Mouse (Mus musculus): Measurements from ENCODE around the gene Ncl. TPM values are rescaled to one million over a fixed set of nuclear protein-coding genes. Genes with fewer than 3 reads are reported as not detected.
A peak's percentile ranks its signal among the peaks of the same experiment; 100 is the strongest.
"Not testable (repeated sequence)": the region's sequence is repeated elsewhere in the genome, so short reads cannot be mapped to it uniquely, and the experiment has no call there.

The Ncl gene
- total RNA-seq, 2 experiments from 2014 or later = 169 to 176 TPM

DNA sequence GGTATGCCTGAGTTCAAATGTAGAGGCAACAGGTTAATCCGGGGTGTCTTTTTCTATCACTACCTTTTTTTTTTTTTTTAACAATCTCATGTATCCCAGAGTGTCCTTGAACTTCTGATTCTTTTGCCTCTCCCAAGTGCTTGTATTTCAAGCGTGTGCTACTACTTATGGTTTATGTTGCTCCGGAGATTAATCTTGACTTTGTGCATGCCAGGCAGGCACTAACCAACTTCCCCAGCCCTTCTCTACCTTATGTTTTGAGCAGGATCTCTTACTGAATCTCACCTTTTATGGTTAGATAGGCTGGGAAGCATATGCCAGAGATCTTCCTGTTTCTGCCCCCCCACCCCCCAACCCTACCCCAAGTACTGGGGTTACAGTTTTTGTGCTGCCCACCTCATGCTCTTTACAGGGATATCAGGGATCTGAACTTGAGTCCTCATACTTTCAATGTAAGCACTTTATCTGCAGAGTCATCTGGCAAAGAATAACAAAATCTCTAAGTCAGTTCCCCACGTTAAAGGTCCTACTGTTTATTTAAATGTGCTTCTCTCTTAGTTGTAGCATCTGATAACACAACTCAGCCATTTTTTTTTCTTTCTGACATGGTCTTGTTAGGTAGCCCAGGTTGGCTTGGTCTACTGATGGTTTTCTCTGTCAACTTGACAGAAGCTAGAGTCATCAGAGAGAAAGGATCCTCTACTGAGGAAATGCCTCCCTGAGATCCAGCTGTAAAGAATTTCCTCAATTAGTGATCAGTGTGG, 2.8 kb upstream of the Ncl start:
- no peak for ATAC-seq (replicated peaks; ENCODE audit: low FRiP score, poor library complexity, severe bottlenecking)

DNA sequence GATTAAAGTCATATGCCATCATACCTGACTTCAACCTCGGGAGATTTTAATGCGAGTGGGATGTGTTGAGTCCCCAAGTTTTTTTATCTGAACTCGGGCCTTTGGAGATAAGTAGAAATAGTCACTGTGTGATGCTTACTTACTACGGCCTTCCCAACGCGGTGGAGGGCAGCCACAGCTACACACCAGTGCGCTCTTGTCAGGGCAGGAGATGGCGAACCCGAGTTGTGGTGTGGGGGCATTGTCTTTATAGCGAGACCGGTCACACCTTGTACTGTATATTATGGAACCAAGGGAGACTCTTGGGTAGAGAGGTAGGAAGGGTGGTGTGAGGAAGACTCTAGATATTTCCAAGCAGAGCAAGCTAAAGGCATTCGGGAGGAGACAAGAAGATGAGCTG, 1.2 kb upstream of the Ncl start:
- ATAC-seq (replicated peaks; ENCODE audit: low FRiP score, poor library complexity, severe bottlenecking) = no peak

DNA sequence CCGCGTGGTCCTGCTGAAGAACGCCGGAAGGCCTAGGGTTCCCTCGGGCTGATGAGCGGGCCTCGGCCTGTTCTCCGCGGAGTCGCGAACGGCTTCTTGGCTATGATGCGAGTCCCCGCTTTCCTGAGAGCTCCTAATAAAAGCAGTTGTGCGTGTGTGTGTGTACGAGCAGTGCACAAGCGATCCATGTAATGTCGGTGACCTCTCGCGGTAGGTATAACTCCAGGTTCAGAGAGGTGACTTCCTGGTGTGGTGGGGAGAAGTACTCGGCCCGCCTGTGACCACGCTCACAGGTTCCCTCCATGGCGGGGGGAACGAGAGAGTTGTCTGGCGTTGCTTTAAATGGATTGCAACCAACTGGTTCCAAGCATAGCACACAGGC, 589 bp upstream of the Ncl start:
- peak; percentile 40 for ATAC-seq (replicated peaks; ENCODE audit: low FRiP score, poor library complexity, severe bottlenecking)

DNA sequence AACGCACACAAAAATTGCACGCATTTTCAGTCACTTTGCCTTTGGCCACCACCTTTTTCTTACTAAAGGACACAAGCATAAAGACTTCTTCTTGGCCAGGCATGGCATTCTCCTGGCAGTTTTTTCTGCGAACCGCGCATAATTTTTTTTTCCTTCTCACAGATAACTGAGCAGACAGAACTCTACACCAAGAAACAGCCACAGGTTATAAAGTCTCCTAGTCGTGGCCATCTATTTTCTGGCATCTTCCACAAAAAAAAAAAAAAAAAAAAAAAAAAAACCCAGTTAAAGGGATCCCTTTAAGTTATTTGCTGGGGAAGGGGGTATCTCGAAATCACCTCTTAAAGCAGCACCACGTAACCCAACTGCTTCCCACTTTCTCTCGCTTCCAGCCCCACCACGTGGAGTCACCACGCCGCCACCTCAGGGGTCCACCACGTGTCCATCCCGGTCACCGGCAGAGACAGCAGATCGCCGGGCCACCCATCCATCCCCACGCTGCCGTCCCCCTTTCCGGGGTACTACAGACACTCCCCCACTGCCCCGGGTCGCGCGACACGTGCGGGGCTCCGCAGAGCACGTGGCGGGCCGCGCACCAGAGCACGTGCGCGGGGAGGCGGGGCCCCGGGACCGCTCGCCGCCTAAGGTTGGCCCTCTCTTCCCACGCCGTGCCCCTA, 833 bp downstream of the Ncl start:
- peak; percentile 21 for ATAC-seq (replicated peaks; ENCODE audit: low FRiP score, poor library complexity, severe bottlenecking)

DNA sequence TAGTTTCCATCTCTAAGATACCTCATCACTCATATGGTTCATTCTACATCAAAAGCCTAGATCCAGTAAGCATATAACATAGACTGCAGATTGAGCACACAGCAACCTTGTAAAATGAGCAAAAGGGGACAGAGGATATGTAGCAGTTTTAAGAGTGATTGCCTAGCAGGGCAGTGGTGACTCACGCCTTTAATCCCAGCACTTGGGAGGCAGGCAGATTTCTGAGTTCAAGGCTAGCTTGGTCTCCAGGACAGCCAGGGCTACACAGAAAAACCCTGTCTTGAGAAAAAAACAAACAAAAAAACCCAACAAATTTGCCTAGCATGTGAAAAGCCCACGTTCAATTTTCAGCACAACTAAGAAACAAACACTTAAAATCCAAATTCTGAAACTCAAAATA, 5.0 kb downstream of the Ncl start:
- no peak for ATAC-seq (replicated peaks; ENCODE audit: low FRiP score, poor library complexity, severe bottlenecking)

DNA sequence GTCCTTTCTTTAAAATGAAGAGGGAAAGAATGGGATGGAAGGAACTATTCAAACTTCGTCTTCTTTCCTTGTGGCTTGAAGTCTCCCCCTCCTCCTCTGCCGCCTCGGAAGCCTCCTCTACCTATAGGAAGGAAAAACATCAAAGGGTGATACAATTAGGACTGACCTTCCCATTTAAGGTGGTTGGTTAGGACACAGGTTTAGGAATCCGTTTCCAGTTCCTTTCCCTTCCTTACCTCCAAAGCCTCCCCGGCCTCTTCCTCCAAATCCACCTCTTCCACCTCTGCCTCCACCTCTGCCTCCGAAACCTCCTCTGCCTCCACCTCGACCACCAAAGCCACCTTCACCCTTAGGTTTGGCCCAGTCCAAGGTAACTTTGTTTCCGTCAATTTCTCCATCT, 8.6 kb downstream of the Ncl start:
- no peak for ATAC-seq (replicated peaks; ENCODE audit: low FRiP score, poor library complexity, severe bottlenecking)

DNA sequence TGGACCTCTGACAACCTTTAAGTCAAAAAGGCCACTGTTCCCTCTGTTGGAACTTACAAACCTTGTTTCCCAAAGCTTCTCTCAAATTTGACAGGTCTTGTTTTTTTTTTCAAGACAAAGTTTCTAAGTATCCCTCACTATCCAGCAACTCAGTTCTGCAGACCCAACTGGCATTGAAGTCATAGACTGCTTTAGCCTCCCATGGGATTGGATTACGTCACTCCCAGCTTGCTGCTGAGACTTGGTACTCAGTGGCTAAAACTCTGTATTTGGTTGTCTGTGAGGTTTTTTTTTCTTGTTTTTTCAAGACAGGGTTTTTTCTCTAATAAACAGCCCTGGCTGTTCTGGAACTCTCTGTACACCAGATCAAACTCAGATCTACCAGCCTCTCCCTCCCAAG, 9.5 kb downstream of the Ncl start:
- ATAC-seq (replicated peaks; ENCODE audit: low FRiP score, poor library complexity, severe bottlenecking) = no peak

DNA sequence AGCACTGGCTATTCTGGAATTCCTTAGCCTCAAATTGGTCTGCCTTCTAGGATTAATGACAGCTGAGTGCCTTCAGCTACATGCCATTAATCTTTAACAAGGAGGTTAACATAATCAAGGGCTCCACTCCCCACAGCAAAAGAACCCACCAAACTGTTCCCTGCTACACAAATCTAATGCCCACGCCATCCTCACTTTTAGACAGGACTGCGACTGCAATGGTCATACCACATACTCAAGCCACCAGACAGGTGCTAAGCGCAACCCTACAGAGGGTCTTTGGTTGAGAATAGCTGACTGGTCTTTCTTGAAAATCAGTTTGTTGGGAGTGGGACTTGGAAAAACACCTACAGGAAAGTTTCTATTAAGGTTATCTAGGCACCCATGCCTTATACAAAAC, 10.0 kb downstream of the Ncl start:
- ATAC-seq (replicated peaks; ENCODE audit: low FRiP score, poor library complexity, severe bottlenecking) = no peak

DNA sequence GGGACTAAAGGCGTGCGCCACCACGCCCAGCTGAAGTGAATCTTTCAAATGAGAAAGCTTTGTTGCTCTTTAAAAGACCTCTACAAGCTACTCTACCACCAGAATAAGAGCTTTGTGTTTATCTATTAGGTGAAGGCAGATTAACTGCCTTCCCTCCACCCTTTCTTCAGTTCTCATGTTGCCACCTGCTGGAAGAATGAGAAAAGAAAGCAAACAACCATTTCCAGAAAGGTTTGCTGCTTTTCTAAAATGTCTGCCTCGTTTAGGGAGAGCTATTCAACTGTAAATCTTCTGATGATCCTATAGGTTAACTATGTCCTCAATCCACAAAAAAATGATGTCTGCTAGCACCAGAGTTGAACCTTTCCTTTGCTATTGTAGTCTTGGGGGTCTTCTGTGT, 10.4 kb downstream of the Ncl start:
- ATAC-seq (replicated peaks; ENCODE audit: low FRiP score, poor library complexity, severe bottlenecking) = no peak

DNA sequence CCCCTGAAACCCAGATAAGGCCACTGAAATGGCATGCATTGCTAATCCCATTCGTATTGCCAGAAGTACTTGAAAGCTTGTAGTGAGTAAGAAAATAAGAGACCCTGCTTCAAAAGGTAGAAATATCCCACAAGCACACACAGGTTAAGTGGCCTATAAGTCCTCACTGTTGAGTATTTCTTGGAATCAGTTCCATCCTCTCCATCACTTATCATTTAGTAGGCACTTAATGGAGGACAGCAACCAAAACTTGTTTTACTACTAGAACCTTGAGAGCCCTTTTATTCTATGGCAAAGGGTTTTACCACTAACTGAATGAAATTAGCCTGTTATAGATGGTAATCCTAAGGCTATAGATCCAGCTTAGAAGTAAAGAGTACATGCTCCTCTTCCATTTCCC, 11.1 kb downstream of the Ncl start:
- no peak for ATAC-seq (replicated peaks; ENCODE audit: low FRiP score, poor library complexity, severe bottlenecking)

DNA sequence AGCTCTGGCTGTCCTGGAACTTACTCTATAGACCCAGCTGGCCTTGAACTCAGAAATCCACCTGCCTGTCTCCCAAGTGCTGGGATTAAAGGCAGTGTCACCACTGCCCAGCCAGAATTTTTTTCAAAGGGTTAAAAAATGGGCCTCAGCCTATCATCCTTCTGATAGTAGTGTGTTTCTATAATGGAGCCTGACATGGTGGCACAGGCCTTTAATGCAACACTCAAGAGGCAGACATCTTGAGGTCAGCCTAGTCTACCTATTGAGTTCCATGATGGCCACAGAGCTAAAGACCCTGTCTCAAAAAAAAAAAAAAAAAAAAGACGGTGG, 11.5 kb downstream of the Ncl start:
- no peak for ATAC-seq (replicated peaks; ENCODE audit: low FRiP score, poor library complexity, severe bottlenecking)

DNA sequence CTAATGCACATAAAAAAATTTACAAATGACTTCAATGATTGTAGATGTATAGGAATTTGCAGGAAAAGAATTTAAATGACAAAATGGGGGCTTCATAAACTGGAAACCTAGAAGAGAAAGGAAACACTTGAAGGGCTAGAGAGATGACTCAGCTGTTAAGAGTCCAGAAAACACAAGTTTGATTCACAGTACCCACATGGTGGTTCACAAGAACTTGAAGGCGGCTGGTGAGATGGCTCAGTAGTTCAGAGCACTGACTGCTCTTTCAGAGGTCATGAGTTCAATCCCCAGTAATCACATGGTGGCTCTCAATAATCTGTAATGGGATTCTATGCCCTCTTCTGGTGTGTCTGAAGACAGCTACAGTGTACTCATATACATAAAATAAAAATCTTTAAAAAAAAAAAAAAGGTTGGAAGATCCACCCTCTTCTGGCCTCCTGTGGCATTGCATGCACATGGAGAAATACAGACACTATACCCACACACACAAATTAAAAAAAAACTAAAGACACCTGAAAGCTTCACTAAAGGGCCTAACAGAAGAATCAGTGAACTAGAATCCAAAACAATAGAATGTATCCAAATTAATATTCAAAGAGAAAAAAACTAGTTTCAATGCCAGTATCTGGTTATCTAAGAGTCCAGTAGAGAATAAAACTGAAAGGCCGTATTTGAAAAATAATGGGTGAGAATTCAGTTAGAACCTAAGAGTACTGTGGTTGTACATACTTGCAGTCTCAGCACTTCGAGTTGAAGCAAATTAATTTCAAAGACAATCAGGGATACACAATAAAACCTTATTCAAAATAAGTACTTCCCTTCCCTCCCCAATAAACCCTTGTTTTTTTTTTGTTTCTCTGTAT, 12.1 kb downstream of the Ncl start:
- no peak for ATAC-seq (replicated peaks; ENCODE audit: low FRiP score, poor library complexity, severe bottlenecking)

DNA sequence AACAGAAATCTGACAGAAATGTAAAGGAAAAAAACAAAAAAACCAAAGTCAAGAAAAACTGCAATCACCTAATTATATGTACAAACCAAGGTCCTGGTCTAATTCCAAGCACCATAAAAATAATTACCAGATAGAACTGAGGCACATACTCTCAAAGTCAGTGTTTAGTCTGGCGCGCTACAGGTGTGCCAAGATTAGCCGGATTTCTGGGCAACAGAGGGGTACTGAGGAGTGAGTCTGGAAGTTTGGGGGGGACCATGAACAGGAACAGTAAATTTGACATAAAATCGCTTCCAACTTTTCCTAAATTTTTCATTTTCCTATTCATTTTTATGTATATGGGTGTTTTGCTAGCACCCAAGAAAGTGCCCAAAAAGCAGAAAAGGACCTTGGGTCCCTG, 13.2 kb downstream of the Ncl start:
- no peak for ATAC-seq (replicated peaks; ENCODE audit: low FRiP score, poor library complexity, severe bottlenecking)

DNA sequence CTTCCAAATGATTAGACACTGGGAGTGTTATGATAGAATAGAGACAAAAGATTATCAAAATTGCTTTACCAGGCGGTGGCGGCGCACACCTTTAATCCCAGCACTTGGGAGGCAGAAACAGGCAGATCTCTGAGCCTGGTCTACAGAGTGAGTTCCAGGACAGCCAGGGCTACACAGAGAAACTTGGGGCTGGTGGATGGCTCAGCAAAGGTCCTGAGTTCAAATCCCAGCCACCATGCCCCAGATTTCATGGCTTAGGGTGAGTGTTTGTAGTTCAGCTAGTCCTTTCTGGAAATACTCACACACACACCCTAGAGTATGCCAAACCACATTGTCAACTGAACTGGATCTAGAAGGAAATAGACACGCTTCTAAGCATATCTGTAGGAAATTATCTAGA, 14.1 kb downstream of the Ncl start:
- ATAC-seq (replicated peaks; ENCODE audit: low FRiP score, poor library complexity, severe bottlenecking) = no peak

DNA sequence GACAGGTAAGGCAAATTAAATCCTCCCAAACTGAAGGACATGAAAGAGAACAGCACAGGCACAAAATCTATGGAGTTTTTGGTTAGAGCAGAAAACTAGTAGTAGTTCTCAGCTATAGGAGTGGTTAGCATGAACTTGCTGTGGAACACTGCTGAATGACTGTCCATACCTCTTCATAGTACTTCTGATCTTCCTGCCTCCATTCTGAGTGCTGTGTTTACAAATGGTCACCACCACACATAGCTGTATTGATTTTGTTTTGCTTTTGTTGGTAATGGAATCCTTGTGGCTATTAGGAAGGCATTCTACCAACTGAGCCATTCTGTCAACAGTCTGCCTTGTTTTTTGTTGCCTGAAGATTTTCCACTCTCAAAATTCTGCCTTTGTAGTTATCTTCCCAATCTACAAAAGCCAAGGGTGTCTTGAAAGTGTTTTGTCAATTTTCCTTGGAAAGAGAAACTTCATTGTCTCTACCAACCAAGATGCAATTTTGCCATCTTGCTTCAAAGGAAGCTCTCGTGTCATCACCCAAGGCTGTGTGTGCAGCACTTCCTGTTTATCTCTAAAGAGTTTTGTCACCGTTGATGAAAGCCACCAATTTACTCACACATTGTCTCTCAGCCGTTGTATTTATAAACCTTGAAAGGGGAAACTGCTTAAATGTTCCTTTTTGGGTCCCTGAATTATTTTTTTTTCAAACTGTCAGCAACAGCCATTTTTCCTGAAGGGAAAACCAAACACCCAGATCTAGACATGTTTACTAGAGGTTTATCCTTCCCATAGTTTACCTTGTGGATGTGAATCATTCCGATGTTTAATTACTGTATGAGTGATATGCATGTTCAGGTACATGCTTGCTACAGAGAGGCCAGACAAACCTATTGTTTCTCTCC, 15.0 kb downstream of the Ncl start:
- no peak for ATAC-seq (replicated peaks; ENCODE audit: low FRiP score, poor library complexity, severe bottlenecking)

DNA sequence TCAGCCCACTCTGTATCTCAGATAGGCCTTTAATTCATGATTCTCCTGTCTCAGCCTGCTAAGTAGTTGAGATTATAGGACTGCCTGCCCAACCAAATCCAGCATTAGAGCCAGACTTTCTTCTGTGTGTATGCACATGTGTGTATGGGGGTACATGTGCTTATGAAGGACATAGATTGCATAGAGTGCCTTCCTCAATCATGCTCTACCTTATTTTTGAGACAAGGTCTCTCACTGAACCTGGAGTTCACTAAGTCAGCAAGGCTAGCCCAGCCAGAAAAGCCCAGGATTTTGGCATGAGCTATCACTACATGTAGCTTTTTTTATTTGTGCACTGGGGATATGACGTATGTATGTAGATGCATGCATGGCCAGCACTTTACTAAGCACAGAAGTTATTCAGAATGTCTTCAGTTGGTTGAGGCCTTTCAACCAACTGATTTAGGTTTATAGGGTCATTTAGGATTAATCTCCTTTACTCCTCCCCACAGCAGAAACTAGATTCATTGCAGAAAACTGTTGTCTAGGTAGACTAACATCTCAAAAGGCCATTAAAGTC, 16.0 kb downstream of the Ncl start:
- no peak for ATAC-seq (replicated peaks; ENCODE audit: low FRiP score, poor library complexity, severe bottlenecking)

DNA sequence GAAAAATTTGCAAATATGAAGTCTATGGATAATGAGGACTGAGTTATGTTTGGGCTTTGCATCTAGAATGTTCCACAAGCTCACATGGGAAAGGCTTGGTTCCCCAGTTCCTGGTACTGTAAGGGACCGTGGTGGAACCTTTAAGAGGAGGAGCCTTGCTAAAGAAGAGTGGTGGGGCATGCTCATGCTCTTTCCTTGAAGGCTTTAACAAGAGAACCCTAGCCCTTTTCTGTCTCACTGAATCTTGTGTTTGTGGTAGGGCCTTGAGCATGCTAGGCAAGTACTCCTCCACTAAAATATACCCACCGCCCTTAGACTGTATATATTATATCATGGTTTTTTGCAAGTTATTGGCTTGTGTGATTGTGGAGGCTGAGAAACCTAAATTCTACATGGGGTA, 16.8 kb downstream of the Ncl start:
- no peak for ATAC-seq (replicated peaks; ENCODE audit: low FRiP score, poor library complexity, severe bottlenecking)

DNA sequence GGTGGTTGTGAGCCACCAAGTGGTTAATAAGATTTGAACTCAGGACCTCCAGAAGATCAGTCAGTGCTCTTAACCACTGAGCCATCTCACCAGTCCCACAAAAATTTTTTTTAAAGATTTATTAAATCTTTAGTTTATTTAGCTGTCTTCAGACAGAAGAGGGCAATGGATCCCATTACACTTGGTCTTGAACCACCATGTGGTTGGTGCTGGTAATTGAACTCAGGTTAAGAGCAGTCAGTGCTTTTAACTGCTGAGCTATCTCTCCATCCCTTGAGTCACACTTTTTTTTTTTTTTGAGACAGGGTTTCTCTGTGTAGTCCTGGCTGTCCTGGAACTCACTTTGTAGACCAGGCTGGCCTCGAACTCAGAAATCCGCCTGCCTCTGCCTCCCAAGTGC, 18.1 kb downstream of the Ncl start:
- not testable (repeated sequence) for ATAC-seq (replicated peaks; ENCODE audit: low FRiP score, poor library complexity, severe bottlenecking)

DNA sequence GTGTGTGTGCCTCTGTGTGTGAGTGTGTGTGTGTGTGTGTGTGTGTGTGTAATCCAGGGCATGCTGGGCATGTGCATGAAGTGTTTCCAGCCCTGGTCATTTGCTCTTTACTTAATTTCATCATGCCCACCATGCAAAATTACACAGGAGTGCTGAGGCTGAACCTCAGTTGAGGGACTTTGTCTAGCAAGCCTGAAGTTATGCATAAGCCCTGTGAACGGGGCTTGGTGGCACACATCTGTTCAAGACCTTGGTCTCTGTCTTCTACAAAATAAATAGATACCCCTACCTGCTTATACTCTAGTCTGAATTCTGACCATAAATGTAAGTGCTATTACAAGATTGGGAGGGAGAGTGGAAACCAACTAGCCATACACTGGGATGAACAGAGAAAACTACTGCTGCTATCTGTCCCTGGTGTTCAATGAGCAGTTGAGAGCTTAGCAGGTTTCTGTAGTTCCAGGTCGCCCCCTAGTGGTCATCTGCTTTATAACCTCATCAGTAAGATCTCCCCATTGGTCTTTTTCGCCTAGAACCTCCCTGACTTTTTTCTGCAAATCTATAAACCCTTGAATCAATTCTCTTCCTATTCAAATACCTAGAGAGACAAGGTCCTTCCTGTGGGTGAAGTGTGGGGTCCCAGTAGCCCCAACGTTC, 19.9 kb downstream of the Ncl start:
- peak; percentile 84 for ATAC-seq (replicated peaks; ENCODE audit: low FRiP score, poor library complexity, severe bottlenecking)
